Mouse (Mus musculus) liver, postnatal 0 days (tissue): ENCODE measurements around the gene Dnah1. TPM values are rescaled to one million over a fixed set of nuclear protein-coding genes. Genes with fewer than 3 reads are reported as not detected.

Source experiments
- ATAC-seq: fragments of 200-750 bp; cut with Nextera tagmentation; 2 replicates; pipeline ENCODE4 v1.8.0; 2017; ENCODE audit warnings: mild to moderate bottlenecking, moderate library complexity
- DNase-seq: peaks from one replicate; pipeline ENCODE4 v3.0.0-alpha.2; 2016
- H3K27ac ChIP-seq: fragments of 300-500 bp; sonication (generic); 2 replicates; pipeline ENCODE4 v1.5.1; 2014; ENCODE audit warnings: antibody characterized with exemption, moderate library complexity, mild to moderate bottlenecking, low read depth
- H3K27me3 ChIP-seq: fragments of 300-500 bp; sonication (generic); 2 replicates; pipeline ENCODE4 v1.6.1; 2014; ENCODE audit warnings: low read length, control low read depth, mixed read lengths; ENCODE audit not compliant: insufficient read depth
- H3K36me3 ChIP-seq: fragments of 300-500 bp; sonication (generic); replicated peaks from 2 replicates; pipeline ENCODE4 v1.6.1; 2014; ENCODE audit warnings: mild to moderate bottlenecking, control low read depth, low read length, moderate library complexity, mixed read lengths; ENCODE audit not compliant: insufficient read depth
- H3K4me1 ChIP-seq: fragments of 300-500 bp; sonication (generic); 2 replicates; pipeline ENCODE4 v1.6.1; 2014; ENCODE audit warnings: antibody characterized with exemption, mild to moderate bottlenecking, control low read depth; ENCODE audit not compliant: insufficient read depth
- H3K4me2 ChIP-seq: fragments of 300-500 bp; sonication (generic); 2 replicates; pipeline ENCODE4 v1.6.1; 2014; ENCODE audit warnings: low read depth, mild to moderate bottlenecking, low read length, moderate library complexity, mixed read lengths
- H3K4me3 ChIP-seq: fragments of 300-500 bp; sonication (generic); 2 replicates; pipeline ENCODE4 v1.5.1; 2014; ENCODE audit warnings: low read depth, low read length
- H3K9ac ChIP-seq: fragments of 300-500 bp; sonication (generic); replicated peaks from 2 replicates; pipeline ENCODE4 v1.6.1; 2014; ENCODE audit warnings: mild to moderate bottlenecking, moderate library complexity
- H3K9me3 ChIP-seq: fragments of 300-500 bp; sonication (generic); 2 replicates; pipeline ENCODE4 v1.6.1; 2016; ENCODE audit warnings: mild to moderate bottlenecking, control low read depth, low read length, mixed read lengths
- CTCF ChIP-seq: sonication (generic); IDR thresholded peaks from 2 replicates; pipeline ENCODE4 v1.5.1; 2016; ENCODE audit warnings: antibody characterized with exemption, low read depth
- EP300 ChIP-seq: IDR thresholded peaks from 2 replicates; pipeline ENCODE4 v1.6.1; 2016; ENCODE audit warnings: antibody characterized with exemption, low read depth, mild to moderate bottlenecking
- WGBS: fragments of 180-500 bp; shearing (Covaris S2); extraction: QIAGEN DNeasy Blood & Tissue Kit; methylation state at CpG from one replicate; pipeline ENCODE4 v1.1.7; 2014; ENCODE audit not compliant: insufficient replicate concordance; 5-methylcytosine and 5-hydroxymethylcytosine counted together
- polyA plus RNA-seq: library from polyadenylated mRNA; unstranded; fragments of >200 nt; fragmentation: Nextera tagmentation; extraction: Ambion mirVana; gene quantifications from 2 replicates; pipeline ENCODE4 v1.2.1, GENCODE M21; 2015

Gene Dnah1
- polyA plus RNA-seq, 1 experiment from 2014 or later: 0.05 TPM

- TF ChIP-seq CTCF (no peak), EP300 (no peak)
- Histone ChIP-seq H3K4me3 (peak overlapping the region; percentile 40), H3K27ac (peak overlapping the region; percentile 79; the same call in 1 of the 2 replicates), H3K27me3 (no peaks in the 10 kb centered on the region), H3K9me3 (no peaks in the 10 kb centered on the region), H3K4me2 (peak overlapping the region; percentile 81), H3K9ac (peak overlapping the region; percentile 45; the same call in 1 of the 2 replicates), H3K36me3 (no peaks in the 10 kb centered on the region), H3K4me1 (peaks cover 11% of the 10 kb centered on the region)
- ATAC-seq (no peak), DNase-seq (peak; percentile 13)
- 71% methylated on average over 4 of the region's 4 CpGs for WGBS
Measured at GRCm38 (mm10) chr14:31323189-31323588, 507 bp downstream of the Dnah1 start.

GRCm38 (mm10) chr14:31322191-31322590 is 1.5 kb downstream of the Dnah1 start:
- Histone ChIP-seq H3K4me3 (no peak overlapping the region), H3K9ac (no peak overlapping the region), H3K27me3 (no peaks in the 10 kb centered on the region), H3K4me2 (no peak overlapping the region), H3K27ac (no peak overlapping the region), H3K9me3 (no peaks in the 10 kb centered on the region), H3K4me1 (peaks cover 11% of the 10 kb centered on the region), H3K36me3 (no peaks in the 10 kb centered on the region)
- ATAC-seq (no peak), DNase-seq (peak; percentile 6)
- 86% methylated on average over 3 of the region's 3 CpGs for WGBS
- TF ChIP-seq CTCF: no peak
- no peak for TF ChIP-seq EP300

DNA sequence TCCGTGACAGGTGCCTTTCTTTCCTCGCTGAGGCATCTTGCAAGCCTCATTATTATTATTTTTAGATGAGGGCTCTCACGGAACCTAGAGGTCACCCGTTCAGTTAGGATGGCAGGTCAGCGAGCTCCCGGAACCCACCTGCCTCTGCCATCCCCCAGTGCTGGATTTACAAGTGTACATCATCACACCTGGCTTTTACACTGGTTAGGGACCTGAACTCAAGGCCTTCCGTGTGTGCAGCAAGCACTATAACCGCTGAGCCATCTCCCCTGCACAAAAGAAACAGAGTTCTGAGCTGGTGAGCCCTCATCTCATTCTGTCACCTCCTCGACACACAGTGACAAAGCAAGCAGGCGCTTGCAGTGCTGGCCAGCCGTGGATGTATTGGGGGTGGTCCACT is 2.5 kb downstream of the Dnah1 start:
- DNase-seq (no peak), ATAC-seq (no peak)
- Histone ChIP-seq H3K4me2 (no peak overlapping the region), H3K36me3 (no peaks in the 10 kb centered on the region), H3K4me1 (peaks cover 11% of the 10 kb centered on the region), H3K27me3 (no peaks in the 10 kb centered on the region), H3K9me3 (no peaks in the 10 kb centered on the region), H3K4me3 (no peak overlapping the region), H3K9ac (no peak overlapping the region), H3K27ac (no peak overlapping the region)
- WGBS: 88% methylated on average over 11 of the region's 11 CpGs
- no peak for TF ChIP-seq CTCF
- no peak for TF ChIP-seq EP300

DNA sequence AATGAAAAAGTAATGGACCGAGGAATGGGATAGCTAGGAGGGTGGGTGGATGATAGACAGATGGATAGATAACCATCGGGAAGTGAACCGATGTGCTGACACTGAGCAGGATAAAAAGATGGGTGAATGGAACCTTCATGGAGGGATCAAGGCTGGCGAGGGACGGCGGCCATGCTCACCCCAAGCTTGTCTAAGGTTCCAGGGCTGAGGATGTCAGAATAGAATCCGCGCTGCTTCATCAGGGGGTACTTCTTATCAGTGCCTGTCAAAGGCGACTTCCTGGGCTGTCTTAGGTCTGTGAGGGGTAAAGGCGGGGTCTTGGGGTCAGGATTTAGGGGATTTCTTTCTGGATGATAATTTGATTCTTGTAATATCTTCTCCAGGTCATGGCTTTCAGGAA is 4.2 kb downstream of the Dnah1 start:
- Histone ChIP-seq H3K9ac (no peak overlapping the region), H3K4me2 (no peak overlapping the region), H3K27me3 (no peaks in the 10 kb centered on the region), H3K4me1 (peaks cover 13% of the 10 kb centered on the region), H3K9me3 (no peaks in the 10 kb centered on the region), H3K27ac (no peak overlapping the region), H3K4me3 (no peak overlapping the region), H3K36me3 (no peaks in the 10 kb centered on the region)
- no peak for ATAC-seq
- DNase-seq: no peak
- WGBS: 67% methylated on average over 10 of the region's 10 CpGs
- TF ChIP-seq CTCF (no peak), EP300 (no peak)

DNA sequence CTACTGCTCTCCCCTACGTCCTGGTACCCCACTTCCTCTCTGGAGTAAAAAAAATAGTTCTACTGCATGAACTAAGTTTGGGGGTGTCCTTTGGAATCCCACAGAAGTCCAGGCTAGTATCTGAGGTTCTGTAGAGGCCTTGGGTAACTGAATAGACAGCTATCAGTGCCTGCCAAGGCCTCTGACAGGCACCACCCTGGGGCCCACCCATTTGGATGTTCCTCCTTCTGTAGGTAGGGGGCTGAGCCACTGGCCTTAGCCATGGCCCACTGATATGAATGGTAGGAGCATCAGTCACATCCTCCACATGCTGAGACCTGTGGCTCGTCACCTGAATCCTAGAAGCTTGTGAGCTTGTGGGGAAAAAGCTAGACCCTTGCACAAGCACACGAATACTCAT is 5.9 kb downstream of the Dnah1 start:
- Histone ChIP-seq H3K27me3 (no peaks in the 10 kb centered on the region), H3K36me3 (no peaks in the 10 kb centered on the region), H3K4me2 (no peak overlapping the region), H3K9me3 (no peaks in the 10 kb centered on the region), H3K27ac (no peak overlapping the region), H3K4me3 (no peak overlapping the region), H3K4me1 (0 out of 2 replicates have a peak, but pooled peaks cover 4% of the 10 kb centered on the region), H3K9ac (no peak overlapping the region)
- ATAC-seq: no peak
- no peak for DNase-seq
- no peak for TF ChIP-seq CTCF
- TF ChIP-seq EP300: no peak
- 67% methylated on average over 3 of the region's 3 CpGs for WGBS

DNA sequence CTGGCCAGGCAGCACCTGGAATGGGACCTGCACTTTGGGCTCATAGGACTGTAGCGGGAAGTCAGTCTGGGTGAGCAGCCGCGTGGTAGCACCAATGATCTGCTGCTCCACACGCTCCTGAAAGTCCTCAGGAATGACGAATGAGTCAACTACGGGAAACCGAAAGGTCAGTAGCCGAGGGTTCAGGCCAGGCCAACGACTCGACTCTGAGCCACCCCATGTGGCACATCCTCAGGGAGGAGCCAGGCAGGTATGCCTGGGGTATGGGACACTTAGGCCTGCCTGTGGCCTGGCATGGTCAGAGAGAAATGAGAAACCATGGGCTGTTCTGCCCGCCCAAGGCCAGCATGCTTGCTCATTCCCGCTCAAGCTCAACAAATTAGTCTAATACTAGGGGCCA is 7.1 kb downstream of the Dnah1 start:
- DNase-seq: no peak
- WGBS: 78% methylated on average over 12 of the region's 12 CpGs
- TF ChIP-seq EP300 (no peak), CTCF (no peak)

DNA sequence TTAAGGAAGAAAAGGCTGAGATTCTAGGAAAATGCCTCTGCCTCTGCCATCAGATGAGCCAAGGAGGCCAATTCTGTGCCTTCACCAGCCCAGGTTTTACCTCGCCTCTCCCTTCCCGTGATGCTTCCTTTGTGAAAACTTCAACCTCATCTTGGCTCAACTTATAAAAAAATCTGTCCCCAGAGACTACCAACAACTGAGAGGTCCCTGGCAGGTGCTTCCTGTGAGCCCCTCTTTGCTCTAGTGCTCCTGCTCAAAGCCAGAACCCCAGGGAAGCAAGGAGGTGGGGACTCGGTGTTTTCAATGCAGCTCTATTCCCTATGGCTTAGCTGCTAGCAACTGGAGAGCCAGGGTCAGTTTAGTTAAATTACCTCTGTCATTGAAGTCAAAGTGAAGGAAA is 10.5 kb downstream of the Dnah1 start:
- Histone ChIP-seq H3K4me3 (no peak overlapping the region), H3K27me3 (no peaks in the 10 kb centered on the region), H3K9me3 (no peaks in the 10 kb centered on the region), H3K27ac (peak overlapping the region; percentile 73), H3K9ac (no peak overlapping the region), H3K4me1 (peaks cover 11% of the 10 kb centered on the region; the same call in 1 of the 2 replicates), H3K36me3 (no peaks in the 10 kb centered on the region), H3K4me2 (no peak overlapping the region)
- TF ChIP-seq CTCF (no peak), EP300 (peak; percentile 26; the same call in 1 of the 2 replicates)
- WGBS: 46% methylated on average over 3 of the region's 3 CpGs
- DNase-seq (peak; percentile 30), ATAC-seq (peak; percentile 32; the same call in 1 of the 2 replicates)

More for the DNA sequence above, 7.1 kb downstream of the Dnah1 start:
- Histone ChIP-seq H3K4me1 (0 out of 2 replicates have a peak, but pooled peaks cover 4% of the 10 kb centered on the region), H3K9ac (no peak overlapping the region), H3K4me3 (no peak overlapping the region), H3K9me3 (no peaks in the 10 kb centered on the region), H3K36me3 (no peaks in the 10 kb centered on the region), H3K4me2 (no peak overlapping the region), H3K27ac (no peak overlapping the region), H3K27me3 (no peaks in the 10 kb centered on the region)
- peak; percentile 54; the same call in 1 of the 2 replicates for ATAC-seq
